Mouse (Mus musculus) intestine, postnatal 0 days (tissue): ENCODE results near the gene Dand5. TPM values are rescaled to one million over a fixed set of nuclear protein-coding genes. Genes with fewer than 3 reads are reported as not detected.

Experiments
- ATAC-seq: fragments of 200-750 bp; cut with Nextera tagmentation; 2 replicates; pipeline ENCODE4 v1.8.0; 2017; ENCODE audit warnings: mild to moderate bottlenecking, moderate TSS enrichment, moderate library complexity
- H3K27ac ChIP-seq: fragments of 300-500 bp; sonication (generic); 2 replicates; pipeline ENCODE4 v1.5.1; 2014; ENCODE audit warnings: mild to moderate bottlenecking, low read depth, low read length, moderate library complexity
- H3K27me3 ChIP-seq: fragments of 300-500 bp; sonication (generic); replicated peaks from 2 replicates; pipeline ENCODE4 v1.6.1; 2014; ENCODE audit warnings: low read length, mixed read lengths; ENCODE audit not compliant: control insufficient read depth, insufficient read depth
- H3K36me3 ChIP-seq: fragments of 300-500 bp; sonication (generic); 2 replicates; pipeline ENCODE4 v1.6.1; 2014; ENCODE audit warnings: mild to moderate bottlenecking, moderate library complexity; ENCODE audit not compliant: control insufficient read depth, insufficient read depth
- H3K4me1 ChIP-seq: fragments of 300-500 bp; sonication (generic); replicated peaks from 2 replicates; pipeline ENCODE4 v1.6.1; 2014; ENCODE audit warnings: antibody characterized with exemption, low read length, mixed read lengths; ENCODE audit not compliant: control insufficient read depth, insufficient read depth
- H3K4me2 ChIP-seq: fragments of 300-500 bp; sonication (generic); replicated peaks from 2 replicates; pipeline ENCODE4 v1.6.1; 2014; ENCODE audit warnings: low read depth, mild to moderate bottlenecking, moderate library complexity
- H3K4me3 ChIP-seq: fragments of 300-500 bp; sonication (generic); 2 replicates; pipeline ENCODE4 v1.5.1; 2014; ENCODE audit warnings: low read depth, low read length
- H3K9ac ChIP-seq: fragments of 300-500 bp; sonication (generic); 2 replicates; pipeline ENCODE4 v1.6.1; 2014; ENCODE audit warnings: mild to moderate bottlenecking, low read depth, low read length
- H3K9me3 ChIP-seq: fragments of 300-500 bp; sonication (generic); 2 replicates; pipeline ENCODE4 v1.6.1; 2016; ENCODE audit warnings: mixed run types; ENCODE audit not compliant: control insufficient read depth
- CTCF ChIP-seq: sonication (generic); IDR thresholded peaks from 2 replicates; pipeline ENCODE4 v1.5.1; 2016; ENCODE audit warnings: low read depth, mild to moderate bottlenecking, control low read depth, antibody characterized with exemption, moderate library complexity
- WGBS: fragments of 180-500 bp; shearing (Covaris S2); extraction: QIAGEN DNeasy Blood & Tissue Kit; methylation state at CpG from one replicate; pipeline ENCODE4 v1.1.7; 2014; 5-methylcytosine and 5-hydroxymethylcytosine counted together
- polyA plus RNA-seq: library from polyadenylated mRNA; unstranded; fragments of >200 nt; fragmentation: Nextera tagmentation; extraction: Ambion mirVana; gene quantifications from 2 replicates; pipeline ENCODE4 v1.2.1, GENCODE M21; 2015

Dand5 gene
- polyA plus RNA-seq, 1 experiment from 2014 or later, result 2.2 TPM

DNA sequence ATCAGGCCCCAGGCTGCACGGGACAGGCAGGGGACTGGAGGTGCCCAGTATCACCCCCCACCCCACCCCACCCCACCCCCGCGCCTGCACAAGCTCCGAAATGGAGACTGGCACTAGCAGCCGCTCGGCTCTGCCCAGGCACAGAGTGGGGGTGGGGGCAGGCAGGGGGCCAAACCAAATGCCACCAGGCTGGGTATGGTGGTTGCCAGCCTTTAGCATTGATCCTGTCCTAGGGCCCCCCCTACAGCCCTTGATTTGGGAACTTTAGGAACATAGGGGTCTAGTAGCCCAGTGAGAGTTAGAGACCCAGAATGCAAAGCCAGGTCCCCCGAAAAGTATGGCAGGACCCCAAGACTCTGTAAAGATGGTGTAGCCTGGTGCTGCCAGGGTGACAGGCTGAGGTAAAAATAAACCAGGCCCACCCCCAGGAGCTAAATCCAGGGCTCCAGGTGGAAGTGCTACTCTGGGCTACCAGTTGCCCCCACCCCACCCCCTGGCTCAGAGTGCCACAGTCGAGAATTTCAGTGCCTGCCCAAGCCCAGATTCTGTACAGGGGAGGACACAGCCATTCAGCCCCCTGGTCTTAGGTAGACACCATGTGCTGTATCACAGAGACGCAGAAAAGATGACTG, 32.7 kb downstream of the Dand5 start:
- Histone ChIP-seq H3K4me3 (no peak overlapping the region), H3K36me3 (no peaks in the 10 kb centered on the region), H3K4me1 (no peaks in the 10 kb centered on the region), H3K9me3 (no peaks in the 10 kb centered on the region), H3K27ac (no peak overlapping the region), H3K9ac (no peak overlapping the region), H3K4me2 (no peak overlapping the region), H3K27me3 (peaks cover 56% of the 10 kb centered on the region)
- ATAC-seq, result no peak
- 81% methylated on average over 9 of the region's 9 CpGs for WGBS
- TF ChIP-seq CTCF, result no peak

DNA sequence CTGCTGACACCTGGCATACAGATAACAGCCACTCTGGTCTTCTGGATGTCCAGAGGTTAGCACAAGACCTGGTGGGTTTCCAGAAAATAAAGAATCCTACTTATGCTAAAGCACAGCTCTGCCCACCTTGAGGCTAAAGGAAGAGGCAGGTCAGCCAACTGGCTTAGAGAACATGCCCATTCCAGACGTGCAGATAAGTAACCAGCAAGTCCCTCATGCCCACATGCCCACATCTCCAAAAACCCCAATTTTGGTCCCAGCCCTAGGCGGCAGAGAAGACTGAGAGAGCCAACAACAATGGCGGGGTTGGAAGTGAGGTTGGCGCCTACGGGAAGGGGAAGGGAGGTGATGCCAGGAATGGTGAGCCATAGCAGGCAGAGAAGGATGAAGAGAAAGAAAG, 33.3 kb downstream of the Dand5 start:
- no peak for ATAC-seq
- H3K27ac ChIP-seq, result no peak overlapping the region

GRCm38 (mm10) chr8:84788896-84789295, 33.7 kb downstream of the Dand5 start:
- no peak for TF ChIP-seq CTCF
- no peak overlapping the region for H3K4me2 ChIP-seq
- ATAC-seq, result no peak
- H3K4me3 ChIP-seq, result no peak overlapping the region
- H3K9ac ChIP-seq, result no peak overlapping the region
- peaks cover 63% of the 10 kb centered on the region for H3K27me3 ChIP-seq
- H3K4me1 ChIP-seq, result no peaks in the 10 kb centered on the region
- H3K36me3 ChIP-seq, result no peaks in the 10 kb centered on the region
- 21% methylated on average over 11 of the region's 11 CpGs for WGBS
- no peak overlapping the region for H3K27ac ChIP-seq
- H3K9me3 ChIP-seq, result no peaks in the 10 kb centered on the region

More for the DNA sequence above, 33.3 kb downstream of the Dand5 start:
- H3K36me3 ChIP-seq, result no peaks in the 10 kb centered on the region
- no peak overlapping the region for H3K9ac ChIP-seq
- peaks cover 60% of the 10 kb centered on the region for H3K27me3 ChIP-seq
- WGBS, result 65% methylated on average over 5 of the region's 5 CpGs
- no peak overlapping the region for H3K4me3 ChIP-seq
- H3K9me3 ChIP-seq, result no peaks in the 10 kb centered on the region
- H3K4me2 ChIP-seq, result no peak overlapping the region
- H3K4me1 ChIP-seq, result no peaks in the 10 kb centered on the region
- TF ChIP-seq CTCF, result no peak

DNA sequence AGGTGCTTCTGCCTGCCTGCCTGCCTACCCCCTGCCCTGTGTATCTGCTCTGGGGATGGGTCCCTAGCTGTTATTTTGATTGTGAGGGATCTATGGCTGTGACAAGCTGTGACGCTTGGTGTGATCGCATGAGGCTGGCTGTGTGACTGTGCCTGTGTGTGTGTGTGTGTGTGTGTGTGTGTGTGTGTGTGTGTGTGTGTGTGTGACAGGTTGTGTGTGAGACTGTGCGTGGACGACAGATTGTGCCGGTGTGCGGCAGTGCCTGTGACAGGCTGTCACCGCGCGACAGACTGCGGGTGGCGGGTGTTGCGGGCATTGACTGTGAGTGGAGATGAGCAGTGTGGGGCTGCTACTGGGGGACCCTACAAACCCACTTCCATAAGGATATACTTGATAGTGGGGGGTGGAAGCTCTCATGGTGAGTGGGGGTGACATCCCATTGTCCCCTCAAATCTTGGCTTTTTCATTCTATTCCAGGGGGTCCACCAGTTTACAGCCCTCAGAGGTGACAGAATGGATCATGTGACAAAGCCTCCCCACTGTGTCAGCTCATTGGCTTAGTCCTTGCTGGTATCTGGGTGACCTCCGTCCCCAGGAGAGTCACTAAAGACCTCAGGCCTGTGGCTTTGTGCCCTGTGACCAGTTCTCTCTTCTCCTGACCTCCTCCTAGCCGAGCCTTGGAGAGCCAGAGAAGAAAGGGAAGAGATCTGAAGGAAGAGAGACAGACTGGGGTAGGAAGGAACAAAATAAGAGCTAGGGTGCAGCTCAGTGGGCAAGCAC, 34.9 kb downstream of the Dand5 start:
- no peak overlapping the region for H3K9ac ChIP-seq
- no peak for TF ChIP-seq CTCF
- H3K4me2 ChIP-seq, result no peak overlapping the region
- H3K27ac ChIP-seq, result no peak overlapping the region
- no peaks in the 10 kb centered on the region for H3K4me1 ChIP-seq
- no peak for ATAC-seq
- no peaks in the 10 kb centered on the region for H3K9me3 ChIP-seq
- 33% methylated on average over 14 of the region's 14 CpGs for WGBS
- H3K36me3 ChIP-seq, result no peaks in the 10 kb centered on the region
- H3K4me3 ChIP-seq, result no peak overlapping the region
- H3K27me3 ChIP-seq, result peaks cover 73% of the 10 kb centered on the region

DNA sequence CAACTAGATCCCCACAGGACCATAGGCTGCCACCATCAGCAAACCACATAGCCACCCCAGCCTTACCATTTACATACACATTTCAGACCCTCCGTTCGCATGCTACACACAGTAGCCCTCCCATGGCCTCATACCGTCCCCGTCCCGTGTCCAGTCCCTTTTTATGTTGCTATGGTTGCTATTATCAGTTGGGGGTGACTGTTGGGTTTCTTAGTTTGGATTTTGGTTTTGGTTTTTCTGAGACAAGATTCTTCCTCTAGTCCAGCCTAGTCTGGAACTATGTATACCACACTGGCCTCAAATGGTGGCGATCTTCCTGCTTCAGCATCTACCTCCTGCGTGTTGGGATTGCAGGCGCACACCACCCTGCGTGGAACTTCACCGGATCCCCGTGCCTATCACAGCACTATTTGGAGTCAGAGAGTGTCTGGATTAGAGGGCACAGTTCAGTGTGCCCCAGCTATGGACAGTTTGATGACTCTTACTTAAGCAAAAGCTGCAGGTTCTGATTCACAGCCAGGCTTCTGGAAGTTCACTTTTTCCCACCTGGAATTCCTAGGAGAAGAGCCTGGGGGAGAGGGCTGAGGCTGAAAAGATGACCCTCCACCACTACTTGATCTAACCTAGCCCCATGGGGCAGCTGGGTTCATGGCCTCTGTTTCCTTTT, 35.7 kb downstream of the Dand5 start:
- no peak for ATAC-seq
- Histone ChIP-seq H3K36me3 (no peaks in the 10 kb centered on the region), H3K27ac (no peak overlapping the region), H3K27me3 (peaks cover 78% of the 10 kb centered on the region), H3K4me3 (no peak overlapping the region), H3K9me3 (no peaks in the 10 kb centered on the region), H3K4me1 (no peaks in the 10 kb centered on the region), H3K4me2 (no peak overlapping the region), H3K9ac (no peak overlapping the region)
- TF ChIP-seq CTCF, result no peak
- 19% methylated on average over 11 of the region's 11 CpGs for WGBS
